Mouse (Mus musculus): ENCODE measurements around the gene S100a7a.

The S100a7a gene

GRCm38 (mm10) chr3:90627807-90628206 lies 26.0 kb upstream of the S100a7a start:
- no peak for DNase-seq (ENCODE audit: low spot score in 2 of 2)

- no peak for DNase-seq (ENCODE audit: low spot score in 2 of 2)
These were observed 24.5 kb upstream of the S100a7a start for GRCm38 (mm10) chr3:90629298-90629697.

- DNase-seq (ENCODE audit: low spot score in 2 of 2) = no peak
These were observed 21.8 kb upstream of the S100a7a start for GRCm38 (mm10) chr3:90631984-90632383.

- DNase-seq (ENCODE audit: low spot score in 2 of 2) = no peak
These were observed 15.1 kb upstream of the S100a7a start for GRCm38 (mm10) chr3:90638511-90639275.

GRCm38 (mm10) chr3:90639511-90640154 lies 14.2 kb upstream of the S100a7a start:
- DNase-seq (ENCODE audit: low spot score in 2 of 2) = no peak

- DNase-seq (ENCODE audit: low spot score in 2 of 2) = no peak
These were observed 12.8 kb upstream of the S100a7a start for GRCm38 (mm10) chr3:90640981-90641380.

- DNase-seq (ENCODE audit: low spot score in 2 of 2) = peak in 1 of 2 experiments; percentile 39
These were observed 9.6 kb upstream of the S100a7a start for GRCm38 (mm10) chr3:90644220-90644619.

- no peak for DNase-seq (ENCODE audit: low spot score in 2 of 2)
These were observed 6.5 kb upstream of the S100a7a start for GRCm38 (mm10) chr3:90647291-90647690.

GRCm38 (mm10) chr3:90648981-90649380 lies 4.8 kb upstream of the S100a7a start:
- no peak for DNase-seq (ENCODE audit: low spot score in 2 of 2)

- no peak for DNase-seq (ENCODE audit: low spot score in 2 of 2)
These were observed 4.0 kb upstream of the S100a7a start for GRCm38 (mm10) chr3:90649832-90650231.

- DNase-seq (ENCODE audit: low spot score in 2 of 2) = peak; percentile 71 to 72
These were observed 824 bp upstream of the S100a7a start for GRCm38 (mm10) chr3:90652878-90653508.

GRCm38 (mm10) chr3:90657405-90657804 lies 3.6 kb downstream of the S100a7a start:
- DNase-seq (ENCODE audit: low spot score in 2 of 2) = no peak

GRCm38 (mm10) chr3:90659364-90660044 lies 5.7 kb downstream of the S100a7a start:
- no peak for DNase-seq (ENCODE audit: low spot score in 2 of 2)

- no peak for DNase-seq (ENCODE audit: low spot score in 2 of 2)
These were observed 10.4 kb downstream of the S100a7a start for GRCm38 (mm10) chr3:90664219-90664618.

- peak in 1 of 2 experiments; percentile 55 for DNase-seq (ENCODE audit: low spot score in 2 of 2)
These were observed 15.0 kb downstream of the S100a7a start, which contains the start of gene S100a8 for GRCm38 (mm10) chr3:90668846-90669245. TSS of gene S100a8 (plus strand) at chr3:90668978.

GRCm38 (mm10) chr3:90678656-90679055 lies 24.8 kb downstream of the S100a7a start:
- DNase-seq (ENCODE audit: low spot score in 2 of 2) = no peak

- no peak for DNase-seq (ENCODE audit: low spot score in 2 of 2)
These were observed 30.1 kb downstream of the S100a7a start for GRCm38 (mm10) chr3:90683929-90684328.

GRCm38 (mm10) chr3:90686835-90687234 lies 33.0 kb downstream of the S100a7a start:
- DNase-seq (ENCODE audit: low spot score in 2 of 2) = no peak

- DNase-seq (ENCODE audit: low spot score in 2 of 2) = no peak
These were observed 39.7 kb downstream of the S100a7a start for GRCm38 (mm10) chr3:90693496-90693895.

GRCm38 (mm10) chr3:90695613-90696012 lies 41.8 kb downstream of the S100a7a start, which contains the start of gene S100a9:
TSS of gene S100a9 (minus strand) at chr3:90695721.
- no peak for DNase-seq (ENCODE audit: low spot score in 2 of 2)

- DNase-seq (ENCODE audit: low spot score in 2 of 2) = no peak
These were observed 48.4 kb downstream of the S100a7a start for GRCm38 (mm10) chr3:90702244-90702643.

All from urinary bladder, postnatal 36 days (tissue).